Mouse (Mus musculus): ENCODE data around the gene Lrrc19. TPM values are rescaled to one million over a fixed set of nuclear protein-coding genes. Genes with fewer than 3 reads are reported as not detected.
A peak's percentile ranks its signal among the peaks of the same experiment; 100 is the strongest.

Lrrc19 gene
- polyA plus RNA-seq, 1 experiment: not detected

DNA sequence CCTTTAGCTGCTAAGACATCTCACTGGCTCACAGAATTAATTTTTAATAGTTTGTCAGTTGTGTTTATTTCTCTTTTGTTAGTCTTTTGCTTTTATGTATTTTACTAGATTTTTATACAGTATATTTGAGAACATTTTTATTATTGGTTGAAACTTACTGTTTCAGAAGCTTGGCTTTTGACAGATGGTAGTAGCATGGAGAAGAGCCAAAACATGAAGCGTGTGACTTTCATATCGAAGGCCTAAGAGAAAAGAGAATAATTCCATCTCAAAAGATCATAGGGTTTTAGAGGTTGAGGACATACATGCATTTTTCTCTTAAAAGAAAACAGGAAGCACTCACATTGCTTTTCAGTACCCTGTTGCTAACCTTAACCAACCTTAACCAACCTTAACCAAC is 6.8 kb downstream of the Lrrc19 start:
- no peaks in the 10 kb centered on the region for H3K4me1 ChIP-seq (ENCODE audit: control insufficient read depth, insufficient read depth, low read length)
- no peak overlapping the region for H3K4me3 ChIP-seq (ENCODE audit: insufficient read depth, low read depth, low read length)
- no peak overlapping the region for H3K27ac ChIP-seq (ENCODE audit: insufficient read depth, low read depth, low read length)
- no peak for TF ChIP-seq POLR2A (IDR thresholded peaks at IDR 0.05; ENCODE audit: insufficient read depth, low read depth, low read length)
- 95% methylated on average over 2 of the region's 2 CpGs for WGBS

DNA sequence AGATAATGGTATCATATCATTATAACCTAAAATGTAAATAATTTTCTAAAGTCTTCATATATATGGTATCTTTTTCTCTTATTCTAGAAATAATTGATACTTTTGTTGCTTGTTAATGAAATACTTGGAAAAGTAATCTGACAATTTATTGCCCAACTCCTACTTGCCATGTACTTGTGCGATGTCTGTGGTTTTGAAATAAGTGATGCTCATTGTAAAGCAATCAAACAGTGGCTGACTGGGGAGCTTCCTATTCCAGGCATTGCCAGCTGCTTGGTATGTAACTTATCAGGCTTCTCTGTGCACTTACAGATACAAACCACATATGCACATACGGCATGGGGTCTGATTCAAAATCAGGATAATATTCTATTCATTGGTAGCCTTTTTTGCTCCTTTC is 29.9 kb downstream of the Lrrc19 start:
- Histone ChIP-seq H3K4me1 (ENCODE audit: control insufficient read depth, insufficient read depth, low read length) (no peaks in the 10 kb centered on the region), H3K27ac (ENCODE audit: insufficient read depth, low read depth, low read length) (no peak overlapping the region), H3K4me3 (ENCODE audit: insufficient read depth, low read depth, low read length) (no peak overlapping the region)
- 90% methylated on average over 2 of the region's 2 CpGs for WGBS
- TF ChIP-seq POLR2A (IDR thresholded peaks at IDR 0.05; ENCODE audit: insufficient read depth, low read depth, low read length) (no peak), CTCF (IDR thresholded peaks at IDR 0.05; ENCODE audit: insufficient read depth, low read depth, low read length) (no peak)

- H3K4me3 ChIP-seq (ENCODE audit: insufficient read depth, low read depth, low read length): peak overlapping the region; percentile 66
- 0 out of 2 replicates have a peak overlapping the region, but pooled peaks have one; percentile 61 for H3K27ac ChIP-seq (ENCODE audit: insufficient read depth, low read depth, low read length)
- TF ChIP-seq POLR2A (IDR thresholded peaks at IDR 0.05; ENCODE audit: insufficient read depth, low read depth, low read length) (no peak), CTCF (IDR thresholded peaks at IDR 0.05; ENCODE audit: insufficient read depth, low read depth, low read length) (no peak)
- no peaks in the 10 kb centered on the region for H3K4me1 ChIP-seq (ENCODE audit: control insufficient read depth, insufficient read depth, low read length)
- under 1% methylated on average over 18 of the region's 18 CpGs for WGBS
Observed at GRCm38 (mm10) chr4:94614627-94615006, 35.3 kb downstream of the Lrrc19 start.

GRCm38 (mm10) chr4:94613972-94614626 is 35.8 kb downstream of the Lrrc19 start, which contains the start of gene Ift74:
Gene Ift74, plus strand, starts transcription at chr4:94614491.
- 0 out of 2 replicates have a peak, but pooled peaks have one; percentile 39 for TF ChIP-seq POLR2A (IDR thresholded peaks at IDR 0.05; ENCODE audit: insufficient read depth, low read depth, low read length)
- no peak for TF ChIP-seq CTCF (IDR thresholded peaks at IDR 0.05; ENCODE audit: insufficient read depth, low read depth, low read length)
- peak within 1 kb of the TSS; percentile 61; the same call in 1 of the 2 replicates for H3K27ac ChIP-seq (ENCODE audit: insufficient read depth, low read depth, low read length)
- 1% methylated on average over 29 of the region's 29 CpGs for WGBS
- no peaks in the 10 kb centered on the region for H3K4me1 ChIP-seq (ENCODE audit: control insufficient read depth, insufficient read depth, low read length)
- H3K4me3 ChIP-seq (ENCODE audit: insufficient read depth, low read depth, low read length): peak within 1 kb of the TSS; percentile 66

DNA sequence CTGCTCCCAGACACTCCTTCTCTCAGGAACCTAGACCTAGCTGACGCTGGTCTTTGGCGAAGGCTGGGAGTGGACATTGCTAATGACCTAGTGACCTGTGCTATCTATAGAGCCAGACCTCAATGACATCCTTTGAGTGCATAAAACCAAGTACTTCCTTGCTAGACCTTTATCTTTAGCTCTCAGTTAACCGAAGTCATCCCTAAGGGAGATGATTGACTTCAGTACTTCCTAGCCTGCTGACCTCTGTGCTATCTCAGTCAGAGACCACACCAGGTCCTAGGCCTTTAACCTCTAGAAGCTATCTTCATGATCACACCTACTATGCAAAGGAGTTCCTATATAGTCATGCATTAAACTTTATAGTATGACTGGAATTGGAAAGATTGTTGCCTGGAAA is 39.6 kb downstream of the Lrrc19 start:
- TF ChIP-seq POLR2A (IDR thresholded peaks at IDR 0.05; ENCODE audit: insufficient read depth, low read depth, low read length): no peak
- WGBS: 87% methylated on average over 3 of the region's 3 CpGs
- Histone ChIP-seq H3K4me3 (ENCODE audit: insufficient read depth, low read depth, low read length) (no peak overlapping the region), H3K4me1 (ENCODE audit: control insufficient read depth, insufficient read depth, low read length) (no peaks in the 10 kb centered on the region), H3K27ac (ENCODE audit: insufficient read depth, low read depth, low read length) (no peak overlapping the region)

DNA sequence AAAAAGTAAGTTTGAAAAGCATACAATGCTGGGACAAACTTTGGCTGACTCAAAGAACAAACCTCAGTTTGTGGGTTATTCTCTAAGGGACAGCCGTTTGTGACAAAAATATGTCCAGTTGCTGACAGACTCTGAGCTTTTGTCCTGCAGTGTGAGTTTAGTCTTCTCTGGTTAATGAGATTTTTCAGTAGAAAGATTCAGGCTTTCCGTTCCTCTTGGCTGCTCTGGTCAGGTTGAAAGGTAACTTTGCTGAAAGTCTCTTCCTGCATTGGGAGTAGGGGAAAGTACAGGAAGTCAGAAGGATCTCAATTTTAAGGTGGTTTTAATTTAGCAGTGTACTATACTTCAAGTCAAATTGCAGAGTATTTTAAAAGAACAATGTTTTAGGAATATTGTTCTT is 44.4 kb downstream of the Lrrc19 start:
- H3K4me3 ChIP-seq (ENCODE audit: insufficient read depth, low read depth, low read length): no peak overlapping the region
- TF ChIP-seq CTCF (IDR thresholded peaks at IDR 0.05; ENCODE audit: insufficient read depth, low read depth, low read length) (no peak), POLR2A (IDR thresholded peaks at IDR 0.05; ENCODE audit: insufficient read depth, low read depth, low read length) (no peak)
- H3K27ac ChIP-seq (ENCODE audit: insufficient read depth, low read depth, low read length): no peak overlapping the region
- no peaks in the 10 kb centered on the region for H3K4me1 ChIP-seq (ENCODE audit: control insufficient read depth, insufficient read depth, low read length)
- WGBS: 92% methylated on average over 2 of the region's 2 CpGs

DNA sequence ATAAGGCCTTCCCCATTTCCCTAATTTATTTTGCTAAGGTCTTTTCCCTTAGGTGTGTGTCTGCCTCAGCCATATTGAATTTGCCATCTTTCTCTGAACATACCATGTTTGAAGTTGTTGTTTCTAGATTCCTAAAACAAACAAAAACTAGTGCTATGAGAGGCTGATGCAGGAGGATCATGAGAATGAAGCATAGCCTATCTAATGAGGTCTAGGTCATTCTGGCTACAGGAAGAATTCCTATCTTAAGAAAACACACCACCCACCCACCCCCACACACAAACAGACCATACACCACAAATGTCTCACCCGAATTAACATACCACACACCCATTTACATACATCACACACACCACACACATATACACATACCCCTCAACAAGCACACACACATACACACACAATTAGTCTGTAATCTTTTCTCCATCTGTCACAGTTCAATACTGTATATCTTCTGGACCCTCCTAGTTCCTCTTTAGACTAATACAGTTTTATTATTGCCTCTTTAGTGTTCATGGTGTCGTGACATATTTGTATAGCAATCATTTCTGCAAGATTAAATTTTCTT is 45.4 kb downstream of the Lrrc19 start:
- Histone ChIP-seq H3K4me1 (ENCODE audit: control insufficient read depth, insufficient read depth, low read length) (no peaks in the 10 kb centered on the region), H3K27ac (ENCODE audit: insufficient read depth, low read depth, low read length) (no peak overlapping the region), H3K4me3 (ENCODE audit: insufficient read depth, low read depth, low read length) (no peak overlapping the region)
- no peak for TF ChIP-seq POLR2A (IDR thresholded peaks at IDR 0.05; ENCODE audit: insufficient read depth, low read depth, low read length)
- TF ChIP-seq CTCF (IDR thresholded peaks at IDR 0.05; ENCODE audit: insufficient read depth, low read depth, low read length): no peak
- 95% methylated on average over 2 of the region's 2 CpGs for WGBS

DNA sequence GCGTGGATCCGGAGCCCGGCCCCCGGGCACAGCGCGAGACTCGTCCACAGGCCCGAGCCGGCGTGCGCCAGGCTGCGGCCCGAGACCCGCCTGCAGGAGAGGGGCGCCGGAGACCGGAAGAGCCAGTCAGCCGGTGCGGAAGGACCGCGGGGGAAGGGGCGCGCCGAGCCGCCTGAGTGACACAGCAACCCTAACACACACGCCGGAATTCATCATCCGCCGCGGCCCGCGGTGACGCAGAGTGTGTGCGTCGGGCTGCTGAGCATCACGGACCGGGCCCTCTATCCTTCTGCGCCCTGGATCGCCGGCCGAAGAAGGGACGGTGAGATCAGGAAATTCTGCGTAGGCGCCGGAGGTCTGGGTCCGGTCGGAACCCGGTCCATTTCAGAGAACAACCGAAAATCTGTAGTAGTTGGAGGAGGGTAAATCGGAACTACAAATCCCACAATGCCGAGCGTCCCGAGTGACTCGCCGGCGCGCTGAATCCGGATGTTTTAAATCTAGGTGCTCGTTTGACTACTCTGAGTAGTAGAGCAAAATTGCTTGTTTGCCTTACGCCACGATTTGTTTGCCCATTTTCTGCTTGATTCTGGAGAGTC is 46.8 kb downstream of the Lrrc19 start, which contains the start of gene Plaa:
Plaa (minus strand) TSS at position 214 of the 599 bp plus-strand sequence.
- TF ChIP-seq POLR2A (IDR thresholded peaks at IDR 0.05; ENCODE audit: insufficient read depth, low read depth, low read length) (peak; percentile 55), CTCF (IDR thresholded peaks at IDR 0.05; ENCODE audit: insufficient read depth, low read depth, low read length) (no peak)
- under 1% methylated on average over 61 of the region's 61 CpGs for WGBS
- H3K27ac ChIP-seq (ENCODE audit: insufficient read depth, low read depth, low read length): peak within 1 kb of the TSS; percentile 99
- peak within 1 kb of the TSS; percentile 85 for H3K4me3 ChIP-seq (ENCODE audit: insufficient read depth, low read depth, low read length)
- no peaks in the 10 kb centered on the region for H3K4me1 ChIP-seq (ENCODE audit: control insufficient read depth, insufficient read depth, low read length)

DNA sequence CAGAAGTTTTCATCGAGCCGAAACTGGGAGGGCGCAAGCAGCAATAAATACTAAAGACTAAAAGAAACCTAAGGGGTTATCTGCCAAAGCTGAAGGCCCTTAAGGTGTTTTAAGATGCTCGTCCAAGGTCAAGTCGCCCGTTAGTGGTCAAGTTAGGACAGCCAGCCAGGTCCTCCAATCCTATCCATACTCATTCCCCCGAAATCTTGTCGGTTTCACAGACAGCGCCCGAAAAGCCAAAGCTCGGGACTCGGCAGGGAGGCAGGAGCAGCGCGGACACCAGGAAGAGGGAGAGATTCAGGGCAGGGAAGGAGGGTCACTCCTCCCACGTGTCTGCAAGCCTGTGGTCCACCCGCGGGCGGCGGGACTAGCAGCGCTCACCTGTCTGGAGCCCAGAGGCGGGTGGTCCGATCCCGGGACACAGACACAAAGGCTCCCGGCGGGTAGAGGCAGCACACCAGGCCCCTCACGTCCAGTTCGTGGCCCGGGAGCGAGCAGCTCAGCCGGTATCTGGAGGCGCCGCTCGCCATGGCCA is 47.4 kb downstream of the Lrrc19 start:
- WGBS: under 1% methylated on average over 33 of the region's 33 CpGs
- peak overlapping the region; percentile 85 for H3K4me3 ChIP-seq (ENCODE audit: insufficient read depth, low read depth, low read length)
- no peaks in the 10 kb centered on the region for H3K4me1 ChIP-seq (ENCODE audit: control insufficient read depth, insufficient read depth, low read length)
- no peak for TF ChIP-seq POLR2A (IDR thresholded peaks at IDR 0.05; ENCODE audit: insufficient read depth, low read depth, low read length)
- TF ChIP-seq CTCF (IDR thresholded peaks at IDR 0.05; ENCODE audit: insufficient read depth, low read depth, low read length): no peak
- peak overlapping the region; percentile 27; the same call in 1 of the 2 replicates for H3K27ac ChIP-seq (ENCODE audit: insufficient read depth, low read depth, low read length)
